Mouse (Mus musculus): ENCODE measurements around the gene Gm7534. TPM values are rescaled to one million over a fixed set of nuclear protein-coding genes. Genes with fewer than 3 reads are reported as not detected.

Gm7534 gene
- polyA plus RNA-seq (2015; fragmentation: Nextera tagmentation; extraction: Ambion mirVana): 0.20 and 0.22 TPM in 2 replicates

DNA sequence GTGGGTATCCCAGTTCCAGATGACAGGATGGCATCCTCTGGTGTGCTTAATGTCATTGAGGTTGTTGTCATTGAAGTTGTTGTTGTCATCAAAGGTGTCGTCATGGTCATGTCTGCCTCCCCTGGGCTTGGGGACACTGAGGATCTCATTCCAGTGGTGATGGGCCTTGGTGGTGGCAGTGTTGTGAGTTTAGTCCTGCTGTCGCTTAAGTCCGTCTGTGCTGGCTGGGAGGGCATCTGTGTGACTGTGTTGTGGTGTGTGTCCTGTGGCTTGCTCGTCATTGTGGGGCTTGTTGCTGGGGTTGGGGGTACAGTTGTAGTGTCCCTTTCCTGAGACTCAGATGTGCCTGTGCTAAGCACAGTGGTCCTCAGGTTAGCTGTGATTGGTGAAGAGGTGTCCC, at the start of gene Gm7534:
TSS of gene Gm7534 (minus strand) at position 101 of the 400 bp plus-strand sequence.
- DNase-seq (ENCODE audit: low spot score): no peak
- Histone ChIP-seq H3K36me3 (ENCODE audit: insufficient read depth, low read length) (no peaks in the 10 kb centered on the region), H3K4me2 (ENCODE audit: low read length) (no peak within 1 kb of the TSS), H3K4me1 (replicated peaks; ENCODE audit: insufficient read depth, low read length) (no peaks in the 10 kb centered on the region), H3K9ac (ENCODE audit: low read depth, low read length) (no peak within 1 kb of the TSS), H3K4me3 (replicated peaks; ENCODE audit: low read depth, low read length) (no peak within 1 kb of the TSS), H3K27ac (no peak within 1 kb of the TSS), H3K9me3 (replicated peaks; ENCODE audit: low read length) (no peaks in the 10 kb centered on the region), H3K27me3 (ENCODE audit: insufficient read depth, low read length) (no peaks in the 10 kb centered on the region)
- ATAC-seq (replicated peaks; ENCODE audit: low FRiP score, low read depth): no peak
- TF ChIP-seq CTCF (IDR thresholded peaks at IDR 0.05; ENCODE audit: low read depth): no peak
- WGBS: 97% methylated on average over 4 of the region's 4 CpGs

DNA sequence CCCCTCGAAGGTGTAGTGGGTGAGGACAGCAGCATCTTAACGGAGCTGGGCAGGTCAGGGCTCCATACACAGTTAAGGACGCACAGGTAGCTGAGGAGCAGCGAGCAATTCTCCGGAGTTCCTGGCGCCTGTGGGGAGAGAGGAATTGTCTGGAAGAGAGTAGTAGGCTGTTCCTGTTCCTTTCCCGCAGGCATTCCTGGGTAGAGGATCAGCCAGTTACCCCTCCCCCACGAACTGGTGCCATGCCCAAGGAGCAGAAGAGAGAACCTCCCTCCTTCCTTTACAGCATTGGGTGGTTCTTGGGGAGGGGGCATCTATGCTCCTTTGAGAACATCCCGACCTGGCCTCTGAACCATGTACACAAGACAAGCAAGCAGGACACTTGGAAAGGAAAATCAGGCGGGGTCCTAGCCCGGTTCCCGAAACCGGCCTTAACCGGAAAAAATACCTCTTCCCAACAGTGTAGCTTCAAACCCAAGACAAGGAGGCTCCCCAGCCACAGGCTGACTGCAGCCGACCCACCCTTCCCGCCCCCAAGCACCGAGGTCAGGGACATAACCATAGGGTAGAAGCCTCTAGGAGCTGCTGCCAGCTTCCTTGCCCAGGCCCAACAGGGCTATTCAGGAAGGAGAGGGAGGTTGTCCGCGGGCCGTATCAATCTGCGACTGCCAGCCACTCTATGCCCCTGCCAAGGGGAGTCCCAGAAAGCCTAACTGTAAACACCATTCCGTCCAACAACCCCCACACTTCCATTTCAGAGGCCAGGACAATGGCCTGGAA, 49.5 kb upstream of the Gm7534 start:
- DNase-seq (ENCODE audit: low spot score): peak; percentile 28
- H3K9me3 ChIP-seq (replicated peaks; ENCODE audit: low read length): no peaks in the 10 kb centered on the region
- TF ChIP-seq CTCF (IDR thresholded peaks at IDR 0.05; ENCODE audit: low read depth): no peak
- H3K9ac ChIP-seq (ENCODE audit: low read depth, low read length): peak overlapping the region; percentile 49; the same call in 1 of the 2 replicates
- peak overlapping the region; percentile 42 for H3K4me3 ChIP-seq (replicated peaks; ENCODE audit: low read depth, low read length)
- no peaks in the 10 kb centered on the region for H3K36me3 ChIP-seq (ENCODE audit: insufficient read depth, low read length)
- peaks cover 37% of the 10 kb centered on the region for H3K4me1 ChIP-seq (replicated peaks; ENCODE audit: insufficient read depth, low read length)
- ATAC-seq (replicated peaks; ENCODE audit: low FRiP score, low read depth): no peak
- WGBS: 17% methylated on average over 22 of the region's 22 CpGs
- H3K27me3 ChIP-seq (ENCODE audit: insufficient read depth, low read length): peaks cover 26% of the 10 kb centered on the region
- H3K4me2 ChIP-seq (ENCODE audit: low read length): peak overlapping the region; percentile 85
- H3K27ac ChIP-seq: peak overlapping the region; percentile 64

DNA sequence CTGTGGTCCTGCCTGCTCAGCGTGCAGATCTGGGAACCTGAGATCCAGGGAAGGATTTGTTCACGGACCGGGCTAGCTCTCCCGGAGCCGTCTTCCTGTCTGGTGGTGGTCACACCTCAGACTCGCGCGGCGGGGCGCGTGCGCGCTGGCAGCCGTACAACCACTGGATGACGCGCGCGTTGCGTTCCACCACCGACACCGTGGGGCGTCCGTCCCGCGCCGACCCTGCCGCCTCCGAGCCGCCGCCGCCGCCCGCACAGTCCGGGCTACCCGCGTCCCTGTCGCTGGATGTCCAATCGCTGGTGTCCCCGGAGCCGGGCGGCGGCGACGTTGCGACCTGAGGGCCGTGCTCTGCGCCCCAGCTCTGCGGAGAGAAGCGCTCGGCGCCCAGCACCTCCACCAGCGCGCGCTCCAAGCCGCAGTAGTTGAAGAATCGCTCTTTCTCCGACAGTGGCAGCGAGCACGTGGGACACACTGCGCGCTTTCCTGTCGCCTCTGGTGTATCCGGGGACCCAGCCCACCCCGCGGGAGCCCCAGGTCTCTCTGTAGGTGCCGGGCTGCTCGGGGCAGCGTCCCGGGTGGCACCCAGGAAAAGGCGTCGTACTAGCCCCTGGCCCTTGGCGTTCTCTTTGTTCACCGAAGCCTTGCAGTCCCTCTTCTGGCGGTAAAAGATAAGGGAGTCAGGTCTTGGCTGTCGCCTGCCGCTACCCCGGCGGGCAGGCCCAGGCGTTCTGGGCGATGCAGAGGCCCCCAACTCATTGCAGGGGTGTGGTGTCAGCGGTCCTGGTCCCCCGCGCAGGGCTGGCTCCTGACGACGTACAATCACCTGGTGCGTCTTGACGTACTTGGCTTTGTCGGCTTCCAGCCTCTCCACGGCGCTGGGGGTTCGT, 48.7 kb upstream of the Gm7534 start:
- Histone ChIP-seq H3K36me3 (ENCODE audit: insufficient read depth, low read length) (no peaks in the 10 kb centered on the region), H3K9ac (ENCODE audit: low read depth, low read length) (peak overlapping the region; percentile 49), H3K27ac (no peak overlapping the region), H3K4me2 (ENCODE audit: low read length) (peak overlapping the region; percentile 85), H3K4me1 (replicated peaks; ENCODE audit: insufficient read depth, low read length) (peaks cover 32% of the 10 kb centered on the region), H3K27me3 (ENCODE audit: insufficient read depth, low read length) (peaks cover 26% of the 10 kb centered on the region), H3K9me3 (replicated peaks; ENCODE audit: low read length) (no peaks in the 10 kb centered on the region), H3K4me3 (replicated peaks; ENCODE audit: low read depth, low read length) (peak overlapping the region; percentile 42)
- ATAC-seq (replicated peaks; ENCODE audit: low FRiP score, low read depth): no peak
- WGBS: 1% methylated on average over 91 of the region's 91 CpGs
- DNase-seq (ENCODE audit: low spot score): peak; percentile 29
- no peak for TF ChIP-seq CTCF (IDR thresholded peaks at IDR 0.05; ENCODE audit: low read depth)

DNA sequence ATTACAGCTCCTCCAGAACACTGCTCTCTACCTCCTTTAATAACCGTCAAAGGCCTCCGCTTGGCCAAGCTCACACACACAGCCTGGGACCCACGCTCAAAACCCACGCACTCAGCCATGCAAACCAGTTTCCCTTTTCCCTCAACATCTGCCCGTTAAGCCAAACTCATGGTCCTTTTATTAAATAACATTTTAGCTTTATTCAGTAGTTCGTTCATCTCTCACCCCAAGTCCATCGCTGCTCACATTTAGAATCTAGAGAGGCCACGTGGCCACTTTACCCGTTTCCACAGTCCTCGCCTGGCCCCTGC, 48.1 kb upstream of the Gm7534 start:
- H3K27me3 ChIP-seq (ENCODE audit: insufficient read depth, low read length): peaks cover 26% of the 10 kb centered on the region
- H3K4me3 ChIP-seq (replicated peaks; ENCODE audit: low read depth, low read length): peak overlapping the region; percentile 42
- peak overlapping the region; percentile 85 for H3K4me2 ChIP-seq (ENCODE audit: low read length)
- no peak for TF ChIP-seq CTCF (IDR thresholded peaks at IDR 0.05; ENCODE audit: low read depth)
- H3K36me3 ChIP-seq (ENCODE audit: insufficient read depth, low read length): no peaks in the 10 kb centered on the region
- H3K27ac ChIP-seq: no peak overlapping the region
- H3K9ac ChIP-seq (ENCODE audit: low read depth, low read length): peak overlapping the region; percentile 49
- no peaks in the 10 kb centered on the region for H3K9me3 ChIP-seq (replicated peaks; ENCODE audit: low read length)
- no peak for DNase-seq (ENCODE audit: low spot score)
- WGBS: 18% methylated on average over 10 of the region's 10 CpGs
- H3K4me1 ChIP-seq (replicated peaks; ENCODE audit: insufficient read depth, low read length): peaks cover 30% of the 10 kb centered on the region
- ATAC-seq (replicated peaks; ENCODE audit: low FRiP score, low read depth): no peak

DNA sequence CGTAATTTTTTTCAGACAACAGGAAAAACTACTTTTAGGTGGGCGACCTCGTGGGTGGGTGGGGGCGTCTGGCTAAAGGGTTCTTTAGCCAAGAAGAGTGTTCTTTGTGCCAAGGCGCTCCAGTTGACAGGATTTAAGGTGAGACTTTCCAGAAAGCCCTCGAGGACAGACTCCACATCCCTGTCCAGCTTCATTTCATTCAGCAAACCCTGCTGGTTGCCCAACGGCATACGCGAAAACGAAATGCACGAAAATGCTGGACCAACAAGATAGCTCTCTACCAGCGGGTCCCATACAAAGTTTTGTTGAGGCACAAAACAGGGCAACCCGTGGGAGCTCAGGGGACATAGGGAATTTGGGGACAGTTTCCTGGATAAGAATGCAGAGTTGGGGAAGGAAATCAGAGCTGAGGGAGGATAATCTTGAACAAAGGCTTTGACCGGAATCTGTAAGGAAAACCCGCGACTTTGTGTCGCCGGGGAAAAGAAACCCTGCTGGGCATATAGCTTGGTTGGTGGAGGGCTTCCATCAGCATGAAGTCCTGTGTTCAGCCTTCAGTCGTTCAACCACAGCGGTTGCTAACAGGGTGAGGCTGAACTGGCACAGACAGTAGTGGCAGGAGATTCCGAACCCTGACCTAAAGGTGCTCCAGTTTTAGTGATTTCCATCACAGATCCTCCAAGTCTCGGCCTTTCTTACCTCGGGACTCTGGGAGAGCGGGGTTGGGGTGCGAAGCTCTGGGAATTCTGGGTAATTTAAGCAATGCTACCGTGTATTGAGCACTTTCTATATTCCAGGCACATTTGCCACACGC, 47.5 kb upstream of the Gm7534 start:
- H3K27ac ChIP-seq: no peak overlapping the region
- peak overlapping the region; percentile 42 for H3K4me3 ChIP-seq (replicated peaks; ENCODE audit: low read depth, low read length)
- H3K4me1 ChIP-seq (replicated peaks; ENCODE audit: insufficient read depth, low read length): peaks cover 33% of the 10 kb centered on the region
- no peaks in the 10 kb centered on the region for H3K9me3 ChIP-seq (replicated peaks; ENCODE audit: low read length)
- H3K4me2 ChIP-seq (ENCODE audit: low read length): peak overlapping the region; percentile 85
- peaks cover 26% of the 10 kb centered on the region for H3K27me3 ChIP-seq (ENCODE audit: insufficient read depth, low read length)
- WGBS: 16% methylated on average over 27 of the region's 27 CpGs
- H3K9ac ChIP-seq (ENCODE audit: low read depth, low read length): no peak overlapping the region
- H3K36me3 ChIP-seq (ENCODE audit: insufficient read depth, low read length): no peaks in the 10 kb centered on the region
- TF ChIP-seq CTCF (IDR thresholded peaks at IDR 0.05; ENCODE audit: low read depth): no peak
- DNase-seq (ENCODE audit: low spot score) (peak; percentile 8), ATAC-seq (replicated peaks; ENCODE audit: low FRiP score, low read depth) (no peak)

DNA sequence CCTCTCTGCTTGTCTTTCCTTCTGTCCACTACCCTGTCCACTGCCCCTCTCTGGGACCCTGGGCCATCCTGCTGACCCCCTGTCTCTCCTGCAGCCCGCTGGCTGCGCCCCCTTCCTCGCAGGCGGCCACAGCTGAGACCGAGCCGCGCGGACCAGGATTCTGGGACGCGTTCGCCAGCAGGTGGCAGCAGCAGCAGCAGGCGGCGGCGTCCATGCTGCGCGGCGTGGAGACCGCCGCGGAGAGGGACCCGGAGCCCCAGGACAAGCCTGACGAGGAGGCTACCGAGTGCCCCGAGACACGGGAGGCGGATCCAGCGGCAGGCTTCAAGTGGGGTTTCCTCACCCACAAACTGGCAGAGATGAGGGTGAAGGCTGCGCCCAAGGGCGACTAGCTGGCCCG, 46.8 kb upstream of the Gm7534 start:
- TF ChIP-seq CTCF (IDR thresholded peaks at IDR 0.05; ENCODE audit: low read depth): peak; percentile 97
- peak; percentile 43; the same call in 1 of the 2 replicates for ATAC-seq (replicated peaks; ENCODE audit: low FRiP score, low read depth)
- no peaks in the 10 kb centered on the region for H3K36me3 ChIP-seq (ENCODE audit: insufficient read depth, low read length)

More for the DNA sequence above, 46.8 kb upstream of the Gm7534 start:
- Histone ChIP-seq H3K9me3 (replicated peaks; ENCODE audit: low read length) (no peaks in the 10 kb centered on the region), H3K9ac (ENCODE audit: low read depth, low read length) (peak overlapping the region; percentile 35; the same call in 1 of the 2 replicates), H3K4me1 (replicated peaks; ENCODE audit: insufficient read depth, low read length) (peaks cover 35% of the 10 kb centered on the region), H3K4me3 (replicated peaks; ENCODE audit: low read depth, low read length) (peak overlapping the region; percentile 26), H3K27ac (no peak overlapping the region), H3K27me3 (ENCODE audit: insufficient read depth, low read length) (peaks cover 26% of the 10 kb centered on the region), H3K4me2 (ENCODE audit: low read length) (peak overlapping the region; percentile 85)
- WGBS: under 1% methylated on average over 30 of the region's 30 CpGs
- DNase-seq (ENCODE audit: low spot score): peak; percentile 86
